Mouse (Mus musculus): ENCODE measurements around the gene BC117090. TPM values are rescaled to one million over a fixed set of nuclear protein-coding genes. Genes with fewer than 3 reads are reported as not detected.
"Not testable (repeated sequence)": the region's sequence is repeated elsewhere in the genome, so short reads cannot be mapped to it uniquely, and the experiment has no call there.

Gene BC117090
- not detected in 2 replicates for polyA plus RNA-seq (2012; ENCODE audit: insufficient read depth, insufficient read length, missing spikeins)

GRCm38 (mm10) chr16:36334232-36334631, at the start of gene BC117090:
Gene BC117090, minus strand, starts transcription at chr16:36334332.
- H3K27ac ChIP-seq (ENCODE audit: insufficient read depth, low read depth, low read length): no peak within 1 kb of the TSS
- no peak for TF ChIP-seq CTCF (IDR thresholded peaks at IDR 0.05; ENCODE audit: low read depth, low read length)
- TF ChIP-seq POLR2A (IDR thresholded peaks at IDR 0.05; ENCODE audit: borderline replicate concordance, low read depth, low read length): no peak
- H3K4me1 ChIP-seq (ENCODE audit: control insufficient read depth, insufficient read depth, low read length): no peaks in the 10 kb centered on the region
- no peak within 1 kb of the TSS for H3K4me3 ChIP-seq (ENCODE audit: insufficient read depth, low read length)

- not testable (repeated sequence) for H3K4me3 ChIP-seq (ENCODE audit: insufficient read depth, low read length); H3K27ac ChIP-seq (ENCODE audit: insufficient read depth, low read depth, low read length); H3K4me1 ChIP-seq (ENCODE audit: control insufficient read depth, insufficient read depth, low read length)
Observed at GRCm38 (mm10) chr16:36367648-36368047, 33.5 kb upstream of the BC117090 start, which contains the start of gene BC100530. Gene BC100530, minus strand, starts transcription at chr16:36367748.

DNA sequence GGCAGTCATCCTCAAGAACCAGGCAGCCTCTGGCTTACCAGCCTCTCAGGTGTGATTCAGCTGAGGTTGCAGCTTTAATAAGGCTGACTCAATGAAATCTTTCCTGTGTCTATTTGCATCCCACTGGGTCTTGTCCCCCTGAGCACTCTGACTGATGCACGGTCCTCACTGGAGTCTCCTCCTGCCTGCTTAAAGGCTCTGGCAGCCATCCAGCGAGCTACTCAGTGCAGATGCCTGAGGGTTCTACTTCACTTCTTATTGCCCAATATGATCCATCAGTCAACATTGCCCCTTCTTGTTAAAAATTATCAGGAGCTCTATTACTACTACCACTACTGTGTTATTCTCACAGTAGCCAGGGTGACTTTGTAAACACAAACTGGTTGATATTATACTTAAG, 3.0 kb upstream of the BC117090 start:
- H3K4me1 ChIP-seq (ENCODE audit: control insufficient read depth, insufficient read depth, low read length): no peaks in the 10 kb centered on the region
- H3K4me3 ChIP-seq (ENCODE audit: insufficient read depth, low read length): no peak overlapping the region
- no peak for TF ChIP-seq CTCF (IDR thresholded peaks at IDR 0.05; ENCODE audit: low read depth, low read length)
- TF ChIP-seq POLR2A (IDR thresholded peaks at IDR 0.05; ENCODE audit: borderline replicate concordance, low read depth, low read length): no peak
- H3K27ac ChIP-seq (ENCODE audit: insufficient read depth, low read depth, low read length): no peak overlapping the region

GRCm38 (mm10) chr16:36319286-36319685, 14.8 kb downstream of the BC117090 start:
- no peak overlapping the region for H3K4me3 ChIP-seq (ENCODE audit: insufficient read depth, low read length)
- H3K27ac ChIP-seq (ENCODE audit: insufficient read depth, low read depth, low read length): no peak overlapping the region
- TF ChIP-seq CTCF (IDR thresholded peaks at IDR 0.05; ENCODE audit: low read depth, low read length): no peak
- no peak for TF ChIP-seq POLR2A (IDR thresholded peaks at IDR 0.05; ENCODE audit: borderline replicate concordance, low read depth, low read length)
- no peaks in the 10 kb centered on the region for H3K4me1 ChIP-seq (ENCODE audit: control insufficient read depth, insufficient read depth, low read length)

DNA sequence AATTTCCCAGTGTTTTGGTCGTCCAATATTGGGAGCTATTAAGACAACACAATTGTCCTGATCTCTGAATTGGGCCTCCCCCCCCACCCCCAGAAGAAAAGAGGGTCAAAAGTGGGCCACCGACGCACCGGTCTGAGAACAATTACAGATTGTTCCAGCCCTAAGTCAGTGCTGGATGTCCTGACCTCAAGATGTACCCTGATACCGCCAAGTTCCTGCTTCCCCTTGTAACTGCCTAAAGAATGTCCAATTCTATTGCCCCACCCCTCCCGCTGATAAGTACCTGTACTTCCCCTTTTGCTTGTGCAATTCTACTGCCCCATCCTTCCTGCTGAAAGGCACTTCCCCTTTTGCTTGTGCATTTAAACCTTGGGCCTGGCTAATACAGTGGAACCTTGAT, 18.0 kb downstream of the BC117090 start:
- not testable (repeated sequence) for H3K27ac ChIP-seq (ENCODE audit: insufficient read depth, low read depth, low read length); H3K4me1 ChIP-seq (ENCODE audit: control insufficient read depth, insufficient read depth, low read length); H3K4me3 ChIP-seq (ENCODE audit: insufficient read depth, low read length)

DNA sequence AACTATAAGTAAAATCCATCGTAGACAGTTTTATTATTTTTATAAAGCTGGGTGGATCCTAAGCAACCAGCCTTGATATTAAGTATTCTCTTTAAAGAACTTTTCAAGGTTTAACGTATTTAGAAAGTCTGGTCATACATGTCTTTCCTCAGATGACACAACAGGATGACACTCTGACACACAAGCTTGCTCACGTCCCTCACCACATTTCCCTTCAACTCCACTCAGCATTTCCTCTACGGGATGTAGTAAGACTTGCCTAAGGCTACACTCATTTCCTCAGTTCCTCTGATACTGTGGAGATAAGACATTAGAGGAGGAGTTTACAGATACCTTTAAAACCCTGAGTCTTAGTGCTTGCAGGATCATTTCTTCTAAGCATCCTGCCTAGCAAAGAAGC, 26.5 kb downstream of the BC117090 start:
- H3K4me1 ChIP-seq (ENCODE audit: control insufficient read depth, insufficient read depth, low read length): no peaks in the 10 kb centered on the region
- TF ChIP-seq POLR2A (IDR thresholded peaks at IDR 0.05; ENCODE audit: borderline replicate concordance, low read depth, low read length) (no peak), CTCF (IDR thresholded peaks at IDR 0.05; ENCODE audit: low read depth, low read length) (no peak)
- H3K4me3 ChIP-seq (ENCODE audit: insufficient read depth, low read length): no peak overlapping the region
- no peak overlapping the region for H3K27ac ChIP-seq (ENCODE audit: insufficient read depth, low read depth, low read length)

- TF ChIP-seq CTCF (IDR thresholded peaks at IDR 0.05; ENCODE audit: low read depth, low read length) (no peak), POLR2A (IDR thresholded peaks at IDR 0.05; ENCODE audit: borderline replicate concordance, low read depth, low read length) (no peak)
- no peak overlapping the region for H3K27ac ChIP-seq (ENCODE audit: insufficient read depth, low read depth, low read length)
- H3K4me3 ChIP-seq (ENCODE audit: insufficient read depth, low read length): no peak overlapping the region
- H3K4me1 ChIP-seq (ENCODE audit: control insufficient read depth, insufficient read depth, low read length): no peaks in the 10 kb centered on the region
Observed at GRCm38 (mm10) chr16:36289140-36289539, 45.0 kb downstream of the BC117090 start.

- H3K27ac ChIP-seq (ENCODE audit: insufficient read depth, low read depth, low read length); H3K4me3 ChIP-seq (ENCODE audit: insufficient read depth, low read length); H3K4me1 ChIP-seq (ENCODE audit: control insufficient read depth, insufficient read depth, low read length): not testable (repeated sequence)
Observed at GRCm38 (mm10) chr16:36276796-36277195, 57.3 kb downstream of the BC117090 start, which contains the start of gene Stfa1. Gene Stfa1, plus strand, starts transcription at chr16:36276951.

Other genes starting within 250 kb of the BC117090 start
- gene Csta1, start 203.1 kb downstream of the BC117090 start, polyA plus RNA-seq (2012; ENCODE audit: insufficient read depth, insufficient read length, missing spikeins): not detected in 2 replicates
- not detected in 2 replicates for gene Stfa2l1, start 177.5 kb downstream of the BC117090 start, polyA plus RNA-seq (2012; ENCODE audit: insufficient read depth, insufficient read length, missing spikeins)
- gene Gm5483, start 150.1 kb downstream of the BC117090 start, polyA plus RNA-seq (2012; ENCODE audit: insufficient read depth, insufficient read length, missing spikeins): 0.43 TPM in 1 of 2 replicates, not detected in the other
- gene Gm5416, start 123.9 kb downstream of the BC117090 start, polyA plus RNA-seq (2012; ENCODE audit: insufficient read depth, insufficient read length, missing spikeins): not detected in 2 replicates
- gene 2010005H15Rik, start 112.9 kb downstream of the BC117090 start, polyA plus RNA-seq (2012; ENCODE audit: insufficient read depth, insufficient read length, missing spikeins): not detected in 2 replicates
- not detected in 2 replicates for gene Stfa1, start 57.4 kb downstream of the BC117090 start, polyA plus RNA-seq (2012; ENCODE audit: insufficient read depth, insufficient read length, missing spikeins)
- gene BC100530, start 33.4 kb upstream of the BC117090 start, polyA plus RNA-seq (2012; ENCODE audit: insufficient read depth, insufficient read length, missing spikeins): not detected in 2 replicates
- not detected in 2 replicates for gene Stfa2, start 74.1 kb upstream of the BC117090 start, polyA plus RNA-seq (2012; ENCODE audit: insufficient read depth, insufficient read length, missing spikeins)
- not detected in 2 replicates for gene Stfa3, start 121.1 kb upstream of the BC117090 start, polyA plus RNA-seq (2012; ENCODE audit: insufficient read depth, insufficient read length, missing spikeins)
- not detected in 2 replicates for gene Casr, start 227.8 kb upstream of the BC117090 start, polyA plus RNA-seq (2012; ENCODE audit: insufficient read depth, insufficient read length, missing spikeins)

All from bone marrow macrophage, adult 2 months (primary cell).